Mouse (Mus musculus): Measurements from ENCODE around the gene Pnmt.

Pnmt gene

DNA sequence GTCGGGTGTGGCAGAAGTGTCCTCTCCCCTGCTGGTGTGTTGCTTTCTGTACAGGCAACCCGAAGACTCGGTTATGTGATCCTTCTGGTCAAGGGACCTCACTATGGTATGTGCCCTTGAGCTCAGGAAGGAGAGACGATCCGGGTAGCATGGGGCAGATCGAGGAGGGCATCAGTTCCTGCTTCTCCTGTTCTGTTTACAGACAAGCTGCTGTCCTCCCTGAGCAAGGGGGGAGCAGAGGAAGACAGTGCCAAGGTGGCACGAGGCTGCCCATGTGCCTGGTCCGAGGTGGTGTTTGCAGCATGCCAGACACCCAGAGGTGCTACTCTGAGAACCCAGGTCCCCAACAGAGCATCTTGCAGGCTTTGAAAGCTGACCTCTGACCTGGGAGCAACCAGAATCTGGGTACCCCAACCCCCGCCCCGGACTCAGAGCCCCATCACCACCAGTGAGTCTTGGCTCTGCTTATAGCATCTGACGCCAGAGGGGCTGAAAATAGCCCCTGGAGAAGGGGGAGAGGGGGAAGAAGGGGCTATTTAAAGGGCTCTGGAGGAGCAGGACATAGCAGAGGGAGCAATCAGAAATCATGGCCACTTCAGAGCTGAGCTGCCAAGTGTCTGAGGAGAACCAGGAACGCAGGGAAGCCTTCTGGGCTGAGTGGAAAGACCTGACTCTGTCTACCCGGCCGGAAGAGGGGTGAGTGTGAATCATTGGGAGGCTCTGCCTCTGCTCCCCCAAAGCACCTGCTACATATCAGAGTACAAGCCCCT, 2.8 kb upstream of the Pnmt start, which contains the start of gene Tcap:
Gene Tcap, plus strand, starts transcription at position 551 of the 770 bp plus-strand sequence.
- peak; percentile 70 to 80 for DNase-seq (ENCODE audit: low spot score in 2 of 2)

DNA sequence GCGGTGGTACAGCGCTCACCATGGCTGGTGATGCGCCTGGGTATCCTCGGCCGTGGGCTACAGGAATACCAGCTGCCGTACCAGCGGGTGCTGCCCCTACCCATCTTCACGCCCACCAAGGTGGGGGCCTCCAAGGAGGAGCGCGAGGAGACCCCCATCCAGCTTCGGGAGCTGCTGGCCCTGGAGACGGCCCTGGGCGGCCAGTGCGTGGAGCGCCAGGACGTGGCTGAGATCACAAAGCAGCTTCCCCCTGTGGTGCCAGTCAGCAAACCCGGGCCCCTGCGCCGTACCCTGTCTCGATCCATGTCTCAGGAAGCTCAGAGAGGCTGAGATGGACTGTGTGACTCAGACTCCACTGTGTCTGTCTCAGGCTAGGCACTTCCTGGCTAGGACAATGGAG, 2.0 kb upstream of the Pnmt start:
- no peak for DNase-seq (ENCODE audit: low spot score in 2 of 2)

DNA sequence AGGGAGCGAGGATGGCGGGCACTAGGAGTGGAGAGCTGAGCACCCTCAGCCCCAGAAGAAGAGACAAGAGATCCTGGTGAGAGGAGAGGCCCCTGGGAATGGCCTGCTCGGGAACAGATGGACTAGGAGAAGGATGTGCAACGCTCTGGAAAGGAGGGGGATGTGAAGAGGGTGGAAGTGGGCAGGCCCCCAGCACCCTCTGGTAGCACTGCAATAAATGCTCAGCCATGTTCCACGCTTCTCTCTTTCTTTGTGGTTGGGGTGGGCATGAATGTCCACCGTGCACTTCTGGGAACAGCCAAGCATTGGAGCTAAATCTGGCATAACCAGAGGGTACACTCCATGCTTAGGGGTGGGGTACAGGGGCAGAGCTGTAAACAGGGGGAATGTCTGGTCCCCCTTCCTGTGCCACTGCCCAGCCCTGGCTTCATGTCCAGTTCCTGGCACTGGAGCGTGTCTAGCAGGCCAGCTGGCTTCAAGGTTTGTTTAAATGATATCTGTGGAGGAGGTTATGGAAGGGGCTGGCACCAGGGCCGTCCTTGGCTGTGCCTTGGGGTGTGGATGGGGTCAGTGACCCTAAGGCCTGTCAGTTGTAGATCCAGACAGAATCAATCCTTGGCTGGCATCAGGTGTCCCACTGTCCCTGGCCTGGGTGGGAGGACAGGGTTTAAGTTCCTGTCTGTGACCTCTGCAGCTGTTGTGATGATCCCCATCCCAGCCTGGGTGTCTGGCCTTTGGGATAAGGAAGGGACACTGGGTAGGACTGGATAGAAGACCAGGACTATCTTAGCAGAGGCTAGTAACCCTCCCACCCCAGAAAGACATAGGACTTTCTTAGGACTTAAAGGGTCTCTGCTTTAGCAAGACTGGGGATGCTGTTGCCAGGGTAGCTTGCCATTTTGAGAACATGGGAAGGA, 1.3 kb upstream of the Pnmt start:
- peak; percentile 62 to 72 for DNase-seq (ENCODE audit: low spot score in 2 of 2)

GRCm38 (mm10) chr11:98386596-98386995, 346 bp downstream of the Pnmt start:
- DNase-seq (ENCODE audit: low spot score in 2 of 2), result no peak

DNA sequence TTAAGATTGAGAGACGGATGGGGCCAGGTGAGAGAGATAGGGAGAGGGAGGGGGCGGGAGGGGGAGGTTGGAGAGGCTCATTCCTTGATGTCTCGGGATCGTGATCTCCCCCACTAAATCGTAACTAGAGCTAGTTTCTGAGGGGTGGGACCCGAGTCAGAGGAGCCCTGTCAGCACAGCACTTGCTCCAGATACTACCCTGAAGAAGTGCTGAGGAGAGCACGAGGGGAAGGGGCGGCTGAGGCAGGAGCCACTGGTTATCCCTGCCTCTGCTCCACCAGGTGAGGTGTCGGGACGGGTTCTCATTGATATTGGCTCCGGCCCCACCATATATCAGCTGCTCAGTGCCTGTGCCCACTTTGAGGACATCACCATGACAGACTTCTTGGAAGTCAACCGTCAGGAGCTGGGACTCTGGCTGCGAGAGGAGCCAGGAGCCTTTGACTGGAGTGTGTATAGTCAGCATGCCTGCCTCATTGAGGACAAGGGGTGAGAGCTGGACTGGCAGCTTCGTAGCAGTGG, 867 bp downstream of the Pnmt start:
- no peak for DNase-seq (ENCODE audit: low spot score in 2 of 2)

GRCm38 (mm10) chr11:98388282-98388681, 2.0 kb downstream of the Pnmt start:
- no peak for DNase-seq (ENCODE audit: low spot score in 2 of 2)

DNA sequence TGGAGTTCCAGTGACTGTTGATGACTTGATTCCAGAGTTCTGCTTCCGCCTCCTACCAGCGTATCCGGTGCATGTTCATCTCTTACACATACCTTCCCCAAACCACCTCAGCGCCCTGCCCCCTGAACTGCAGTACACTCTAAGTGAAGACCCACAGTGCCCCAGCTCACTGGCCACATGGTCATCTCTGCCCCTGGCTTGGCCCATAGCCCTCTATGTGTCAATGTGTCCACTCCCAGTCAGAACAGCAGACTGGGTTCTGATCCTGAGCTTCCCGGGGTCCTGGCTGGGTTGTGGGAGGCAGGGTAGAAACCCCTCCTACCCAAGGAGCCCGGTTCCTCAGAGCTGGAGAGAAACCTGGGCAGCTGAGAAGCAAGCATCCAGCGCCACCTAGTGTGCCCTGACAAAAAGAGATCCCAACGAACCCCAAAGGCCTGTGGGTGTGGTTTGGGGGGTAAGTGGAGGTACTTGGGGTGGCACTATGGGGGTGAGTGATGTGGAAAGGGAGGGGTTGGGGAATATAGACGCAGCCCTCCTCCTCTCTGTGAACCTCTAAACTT, 3.1 kb downstream of the Pnmt start:
- no peak for DNase-seq (ENCODE audit: low spot score in 2 of 2)

DNA sequence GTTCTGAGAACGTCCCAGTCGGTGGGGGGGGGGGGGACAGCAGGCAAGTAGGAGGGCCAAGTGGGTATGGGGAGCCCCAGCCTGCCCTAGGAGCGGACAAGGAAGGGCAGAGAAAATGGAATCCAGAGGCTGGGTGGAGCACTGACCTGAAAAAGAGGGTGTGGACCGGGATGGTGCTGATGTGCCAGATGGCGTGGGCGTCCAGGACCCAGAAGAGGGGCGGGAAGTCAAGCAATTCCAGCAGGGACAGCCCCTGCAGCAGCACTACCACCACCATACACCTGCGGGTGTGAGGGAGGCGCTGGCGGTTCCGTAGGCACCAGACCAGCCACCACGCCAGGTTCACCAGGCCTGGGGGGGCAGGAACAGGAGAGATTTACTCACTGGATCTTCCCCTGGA, 3.9 kb downstream of the Pnmt start:
- DNase-seq (ENCODE audit: low spot score in 2 of 2), result no peak

DNA sequence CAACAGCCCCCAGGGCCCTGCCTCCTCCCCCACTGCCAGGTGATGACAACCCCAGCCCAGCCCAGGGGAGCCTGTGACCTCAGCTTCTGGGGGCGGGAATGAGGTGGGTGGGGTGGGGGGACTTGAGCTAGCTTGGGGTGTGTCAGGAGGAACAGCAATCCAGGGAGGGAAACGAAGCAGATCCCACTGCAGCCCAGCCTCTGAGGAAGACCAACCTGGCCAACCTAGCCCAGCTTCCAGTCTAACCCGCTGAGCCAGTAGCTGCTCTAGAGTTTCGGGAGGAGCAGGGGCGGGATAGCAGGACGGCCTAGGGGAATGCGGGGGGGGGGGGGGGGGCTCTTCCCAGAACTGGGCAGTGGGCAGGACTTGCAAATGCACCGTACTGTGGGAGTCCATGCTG, 5.8 kb downstream of the Pnmt start:
- DNase-seq (ENCODE audit: low spot score in 2 of 2), result no peak

- DNase-seq (ENCODE audit: low spot score in 2 of 2), result no peak
Observed at GRCm38 (mm10) chr11:98392645-98393044, 6.4 kb downstream of the Pnmt start.

GRCm38 (mm10) chr11:98393317-98393716, 7.1 kb downstream of the Pnmt start:
- DNase-seq (ENCODE audit: low spot score in 2 of 2), result peak in 1 of 2 experiments; percentile 53

- DNase-seq (ENCODE audit: low spot score in 2 of 2), result peak; percentile 70 to 72
Observed at GRCm38 (mm10) chr11:98394301-98394700, 8.1 kb downstream of the Pnmt start.

- peak; percentile 74 to 77 for DNase-seq (ENCODE audit: low spot score in 2 of 2)
Observed at GRCm38 (mm10) chr11:98395041-98395440, 8.8 kb downstream of the Pnmt start.

- DNase-seq (ENCODE audit: low spot score in 2 of 2), result no peak
Observed at GRCm38 (mm10) chr11:98397946-98398345, 11.7 kb downstream of the Pnmt start.

DNA sequence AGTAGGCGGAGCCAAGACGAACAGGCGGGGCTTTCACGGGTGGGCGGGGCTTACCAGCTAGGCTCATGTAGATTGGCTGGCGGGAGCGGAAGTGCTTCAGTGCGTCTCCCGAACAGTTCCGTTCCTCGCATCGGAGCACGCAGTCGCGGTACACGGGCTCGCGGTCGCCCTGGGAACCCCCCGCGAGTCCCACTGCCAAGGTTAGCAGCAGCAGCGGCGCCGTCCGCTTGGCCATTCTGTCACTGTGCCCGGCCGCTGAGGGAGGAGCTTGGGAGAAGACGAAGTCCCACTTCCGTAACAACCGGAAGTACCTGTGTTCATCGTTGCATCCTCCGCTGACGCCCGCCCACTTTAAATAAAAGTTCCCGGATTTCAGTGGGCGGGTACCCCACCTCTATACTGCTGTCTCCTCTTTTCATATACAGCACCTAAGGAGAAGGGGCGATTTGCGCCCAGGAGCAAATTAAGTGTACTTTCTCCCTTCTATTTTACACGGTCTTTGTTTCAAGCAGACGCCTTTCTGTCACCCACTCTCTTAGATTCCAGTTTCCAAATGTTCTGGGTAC, 14.0 kb downstream of the Pnmt start, which contains the start of gene Pgap3:
Gene Pgap3, minus strand, starts transcription at position 330 of the 566 bp plus-strand sequence.
- DNase-seq (ENCODE audit: low spot score in 2 of 2), result peak; percentile 88

GRCm38 (mm10) chr11:98400816-98401215, 14.6 kb downstream of the Pnmt start:
- DNase-seq (ENCODE audit: low spot score in 2 of 2), result no peak

GRCm38 (mm10) chr11:98406621-98407020, 20.4 kb downstream of the Pnmt start:
- DNase-seq (ENCODE audit: low spot score in 2 of 2), result no peak

- DNase-seq (ENCODE audit: low spot score in 2 of 2), result no peak
Observed at GRCm38 (mm10) chr11:98408872-98409271, 22.6 kb downstream of the Pnmt start.

GRCm38 (mm10) chr11:98409341-98409822, 23.1 kb downstream of the Pnmt start:
- no peak for DNase-seq (ENCODE audit: low spot score in 2 of 2)

GRCm38 (mm10) chr11:98412273-98412796, 26.1 kb downstream of the Pnmt start, which contains the start of gene Erbb2:
TSS of gene Erbb2 (plus strand) at chr11:98412470.
- DNase-seq (ENCODE audit: low spot score in 2 of 2), result peak; percentile 66 to 75

DNA sequence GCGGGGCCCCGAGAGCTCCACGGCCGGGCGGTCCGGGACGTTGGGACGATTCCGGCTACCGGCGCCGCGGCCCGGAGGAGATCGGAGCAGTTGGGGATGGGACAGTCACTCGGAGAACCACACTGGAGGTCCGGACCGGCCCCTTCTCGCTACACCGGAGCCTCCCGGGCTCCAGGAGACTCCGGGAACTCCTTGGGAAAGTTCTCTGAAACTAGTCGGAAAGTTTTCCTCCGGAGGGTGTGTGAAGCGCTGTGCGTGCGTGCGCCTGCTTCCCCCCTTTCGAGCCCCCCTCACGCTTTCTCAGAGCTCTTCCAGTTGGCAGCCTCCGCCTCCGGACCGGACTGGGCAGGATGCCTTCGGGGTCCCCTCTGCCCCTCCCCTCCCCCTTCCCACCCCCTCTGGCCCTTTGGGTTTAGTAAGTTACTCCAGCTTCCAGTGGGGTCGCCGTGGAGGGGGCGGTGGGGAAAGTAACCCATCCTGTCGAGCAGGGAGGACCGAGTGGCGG, 26.6 kb downstream of the Pnmt start:
- peak in 1 of 2 experiments; percentile 33 for DNase-seq (ENCODE audit: low spot score in 2 of 2)

Data from heart, adult 9 months (tissue).